Mouse (Mus musculus): Measurements from ENCODE around the gene Gm867.
A peak's percentile ranks its signal among the peaks of the same experiment; 100 is the strongest.

The Gm867 gene

GRCm38 (mm10) chr10:75936909-75937667 lies 3.4 kb downstream of the Gm867 start:
- DNase-seq (ENCODE audit: extremely low spot score, low spot score): no peak

DNA sequence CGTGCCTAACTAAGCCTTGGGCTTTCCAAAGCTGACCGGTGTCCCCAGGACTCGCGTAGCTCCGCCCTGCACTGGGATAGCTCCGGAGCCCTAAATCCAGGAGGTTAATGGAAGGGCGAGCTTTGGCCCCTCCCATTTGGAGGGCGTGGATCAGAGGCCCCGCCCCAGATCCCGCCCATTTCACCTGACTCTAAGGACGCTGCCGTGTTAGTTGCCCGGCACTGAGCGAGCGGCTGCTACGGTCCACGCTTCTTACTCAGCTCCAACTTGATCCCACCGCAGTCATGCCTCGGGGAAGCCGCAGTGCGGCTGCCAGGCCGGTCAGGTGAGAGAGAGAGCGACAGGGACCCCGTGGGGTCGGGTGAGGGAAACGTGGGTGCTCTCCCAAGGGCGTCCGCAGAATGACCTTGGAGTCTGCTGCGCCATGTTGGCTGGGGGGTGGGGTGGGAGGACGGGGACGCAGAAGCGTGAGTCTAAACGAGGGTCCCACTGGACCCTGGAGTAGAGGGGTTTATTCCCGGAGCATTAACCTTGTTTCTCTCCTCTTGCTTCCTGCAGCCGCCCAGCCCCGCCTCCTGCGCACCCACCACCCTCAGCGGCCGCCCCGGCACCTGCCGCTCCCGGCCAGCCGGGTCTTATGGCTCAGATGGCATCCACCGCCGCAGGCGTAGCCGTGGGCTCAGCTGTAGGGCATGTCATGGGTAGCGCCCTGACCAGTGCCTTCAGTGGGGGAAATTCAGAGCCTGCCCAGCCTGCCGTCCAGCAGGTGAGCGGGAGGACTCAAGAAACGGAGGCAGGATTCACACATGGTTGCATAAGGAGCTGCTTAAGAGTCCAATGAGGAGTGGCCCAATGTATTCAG lies 4.6 kb downstream of the Gm867 start, which contains the start of gene Mmp11:
Gene Mmp11, minus strand, starts transcription at position 817 of the 862 bp plus-strand sequence.
- DNase-seq (ENCODE audit: extremely low spot score, low spot score): peak; percentile 66

GRCm38 (mm10) chr10:75934991-75935390 lies 5.5 kb downstream of the Gm867 start:
- no peak for DNase-seq (ENCODE audit: extremely low spot score, low spot score)

DNA sequence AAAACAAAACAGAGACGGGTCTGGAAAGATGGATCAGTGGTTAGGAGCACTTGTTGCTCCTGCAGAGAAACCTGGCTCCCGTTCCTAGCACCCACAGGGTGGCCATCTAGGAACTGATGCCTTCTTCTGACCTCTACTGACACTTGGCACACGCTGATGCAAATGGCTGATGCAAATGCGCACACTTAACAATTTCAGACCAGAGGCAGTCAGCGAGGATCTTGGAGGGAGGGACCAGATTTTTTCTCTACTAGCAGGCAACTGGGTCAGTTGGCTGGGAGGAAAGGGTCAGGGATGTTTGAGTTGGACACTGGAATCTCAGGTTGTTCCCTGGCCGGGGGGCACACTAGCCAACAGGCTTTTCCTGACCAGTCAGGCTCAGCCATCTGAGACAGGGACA lies 7.6 kb downstream of the Gm867 start, which contains the start of gene Chchd10:
Gene Chchd10, plus strand, starts transcription at position 240 of the 400 bp plus-strand sequence.
- DNase-seq (ENCODE audit: extremely low spot score, low spot score): no peak

DNA sequence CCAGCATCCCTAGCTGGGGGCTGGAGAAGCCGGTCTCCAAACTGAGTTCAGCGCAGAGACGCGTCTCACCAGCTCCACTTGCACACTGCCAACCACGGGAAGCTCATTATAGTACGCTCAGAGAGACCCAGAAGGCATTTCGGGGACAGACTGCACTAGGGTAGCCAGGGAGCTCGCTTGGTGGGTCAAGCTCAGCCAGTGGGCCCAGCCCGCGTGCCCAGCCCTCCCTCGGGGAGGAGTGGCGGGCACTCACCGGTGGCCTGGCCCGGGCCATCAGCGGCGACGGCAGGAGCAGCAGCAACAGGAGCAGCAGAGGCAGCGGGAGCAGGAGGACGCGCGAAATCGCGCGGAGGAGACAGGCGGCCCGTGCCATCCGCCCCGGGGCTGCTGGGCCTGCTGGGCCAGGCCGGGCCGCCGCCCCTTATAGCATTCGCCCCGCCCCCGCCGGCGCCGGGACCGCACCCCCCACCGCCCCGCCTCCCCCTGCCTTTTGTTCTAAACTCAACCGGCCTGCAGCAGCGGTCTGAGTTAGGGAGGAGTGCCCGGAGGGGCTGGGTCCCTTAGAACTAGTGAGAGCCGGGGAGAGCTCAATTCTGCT lies 8.3 kb downstream of the Gm867 start:
- peak; percentile 74 for DNase-seq (ENCODE audit: extremely low spot score, low spot score)

DNA sequence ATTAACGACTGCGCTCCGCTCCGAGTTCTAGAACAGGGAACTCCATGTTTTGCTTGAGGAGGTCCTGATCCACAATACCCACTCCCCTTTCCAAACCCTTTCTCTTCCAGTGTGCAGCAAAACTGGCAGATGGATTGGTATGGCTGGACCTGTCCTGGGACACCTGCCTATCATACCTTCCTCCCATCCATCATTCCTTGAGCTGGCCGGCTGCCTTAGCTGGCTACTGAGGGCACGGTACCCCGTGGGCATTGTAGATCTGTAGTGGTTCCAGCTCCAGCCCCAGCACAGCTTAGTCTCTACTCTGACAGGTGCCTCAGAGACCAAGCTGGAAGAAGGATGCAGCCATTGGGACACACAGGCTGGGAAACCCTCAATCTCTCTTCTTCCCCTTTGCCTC lies 9.2 kb downstream of the Gm867 start:
- no peak for DNase-seq (ENCODE audit: extremely low spot score, low spot score)

GRCm38 (mm10) chr10:75930304-75930703 lies 10.2 kb downstream of the Gm867 start:
- no peak for DNase-seq (ENCODE audit: extremely low spot score, low spot score)

- no peak for DNase-seq (ENCODE audit: extremely low spot score, low spot score)
Observed at GRCm38 (mm10) chr10:75926396-75926795, 14.1 kb downstream of the Gm867 start.

GRCm38 (mm10) chr10:75924324-75924723 lies 16.1 kb downstream of the Gm867 start:
- no peak for DNase-seq (ENCODE audit: extremely low spot score, low spot score)

DNA sequence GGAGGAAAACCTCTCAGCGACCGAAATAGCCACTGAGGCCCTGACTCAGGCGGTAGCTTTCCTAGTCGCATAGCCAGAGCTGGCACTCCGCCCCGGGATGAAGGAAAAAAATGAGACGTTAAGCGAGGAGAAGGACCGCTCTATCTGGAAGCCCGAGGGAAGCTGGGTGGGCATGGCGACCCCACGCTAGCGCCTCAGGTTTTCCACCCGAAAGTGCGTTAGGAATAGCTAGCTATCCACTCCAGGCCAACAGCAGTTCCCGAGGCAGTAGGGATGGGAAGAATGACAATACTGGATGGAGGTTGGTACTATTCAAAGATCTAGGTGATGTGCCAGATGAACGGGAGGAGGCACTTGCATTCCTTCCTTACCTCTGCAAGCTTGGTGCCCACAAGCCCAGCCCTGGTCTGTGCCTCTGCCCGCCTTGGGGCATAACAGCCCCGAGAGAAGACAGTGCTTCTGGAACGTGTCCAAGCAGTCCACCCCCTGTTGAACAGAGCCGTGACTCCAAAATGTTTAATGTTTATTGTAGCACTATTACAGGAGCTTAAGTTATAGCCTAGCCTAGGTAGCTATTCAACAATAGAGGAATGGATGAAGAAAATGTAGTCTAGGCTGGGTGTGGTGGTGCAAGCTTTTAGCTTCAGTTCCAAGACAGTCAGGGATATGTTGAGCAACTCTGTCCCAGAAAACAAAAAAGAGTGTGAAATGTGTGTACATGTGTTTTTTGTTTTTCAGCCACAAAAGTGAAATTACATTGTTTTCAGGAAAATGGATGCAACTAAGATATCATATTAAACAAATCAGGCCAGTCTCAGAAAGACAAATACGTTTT lies 18.5 kb downstream of the Gm867 start:
- DNase-seq (ENCODE audit: extremely low spot score, low spot score): no peak

DNA sequence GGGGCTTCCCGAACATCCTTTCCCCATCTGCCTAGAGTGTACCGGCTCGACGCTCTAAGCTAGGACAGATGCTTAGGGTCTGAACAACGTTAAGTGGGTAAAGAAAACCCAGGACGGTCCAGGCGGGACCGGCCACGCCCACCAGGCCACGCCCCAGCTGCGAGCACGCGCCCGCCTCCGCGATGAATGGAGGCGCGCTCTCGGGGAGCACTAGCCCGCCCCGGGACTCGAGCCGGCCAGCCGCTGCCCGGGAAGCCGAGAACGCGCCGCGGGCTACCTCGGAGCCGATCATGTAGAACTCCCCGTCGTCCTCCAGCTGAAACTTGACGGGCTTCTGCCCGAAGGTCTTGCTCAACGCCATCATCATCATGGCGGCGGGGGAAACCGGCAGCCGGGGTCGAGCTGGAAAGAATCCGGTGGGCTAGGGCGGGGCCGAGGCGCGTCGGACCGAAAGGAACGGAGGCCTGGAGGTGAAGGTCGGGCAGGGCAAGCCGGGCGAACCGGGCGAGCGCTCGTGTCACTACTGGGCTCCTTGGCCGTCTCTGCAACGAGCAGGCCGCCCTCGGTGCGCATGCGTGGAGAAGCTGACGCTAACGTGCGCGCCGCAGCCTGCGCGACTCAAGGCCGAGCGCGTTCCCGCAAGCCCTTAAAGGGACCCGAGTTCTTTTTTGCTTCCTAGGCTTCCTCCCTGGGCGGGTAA lies 19.3 kb downstream of the Gm867 start, which contains the start of gene Smarcb1:
Gene Smarcb1, minus strand, starts transcription at position 592 of the 700 bp plus-strand sequence.
- peak; percentile 96 for DNase-seq (ENCODE audit: extremely low spot score, low spot score)

- no peak for DNase-seq (ENCODE audit: extremely low spot score, low spot score)
Observed at GRCm38 (mm10) chr10:75919026-75919425, 21.4 kb downstream of the Gm867 start.

DNA sequence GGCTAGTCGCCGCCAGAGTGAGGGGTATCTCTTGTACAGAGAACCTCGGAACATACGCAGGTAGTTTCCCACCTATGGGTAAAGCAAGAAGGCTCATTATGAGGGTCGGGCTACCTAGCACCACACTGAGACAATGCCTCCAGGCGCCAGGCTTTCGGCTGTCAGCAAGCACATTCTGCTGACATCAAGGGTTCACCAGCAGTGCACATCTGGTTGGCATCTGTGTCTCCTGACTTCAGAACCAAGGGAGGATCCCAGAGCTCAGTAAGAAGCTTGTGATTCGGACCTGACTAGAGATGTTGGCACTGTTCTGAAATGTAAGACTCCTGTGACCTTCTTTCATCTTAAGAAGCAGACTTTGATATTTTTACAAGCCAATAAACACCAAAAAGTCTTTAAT lies 23.6 kb downstream of the Gm867 start:
- no peak for DNase-seq (ENCODE audit: extremely low spot score, low spot score)

GRCm38 (mm10) chr10:75915557-75915956 lies 24.9 kb downstream of the Gm867 start:
- no peak for DNase-seq (ENCODE audit: extremely low spot score, low spot score)

DNA sequence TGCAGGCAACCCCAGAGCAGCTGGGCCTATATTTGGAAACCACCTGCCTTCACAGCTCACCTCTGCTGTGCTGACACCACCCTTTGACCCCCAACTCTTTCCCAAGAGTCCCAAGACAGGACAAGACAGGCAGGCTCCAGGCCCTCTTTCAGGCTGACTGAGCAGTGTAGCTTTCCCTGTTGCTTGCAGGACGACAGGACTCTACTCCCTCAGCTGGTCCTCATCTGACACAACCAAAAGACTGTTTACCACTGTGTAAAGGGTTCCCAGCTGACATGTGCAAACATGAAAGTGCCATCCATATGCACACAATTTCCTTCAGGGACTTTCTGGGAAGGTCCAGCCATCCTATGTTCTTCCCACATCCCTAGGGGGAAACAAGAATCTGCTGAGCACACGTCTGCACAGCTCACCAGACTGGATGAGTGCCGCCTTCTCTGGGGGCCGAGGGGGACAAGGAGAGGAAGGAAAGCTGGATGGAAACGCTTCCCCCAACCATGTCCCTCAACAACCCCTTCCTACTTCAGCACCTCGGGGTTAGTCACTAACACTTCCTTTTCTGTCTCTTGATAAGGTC lies 27.4 kb downstream of the Gm867 start:
- no peak for DNase-seq (ENCODE audit: extremely low spot score, low spot score)

DNA sequence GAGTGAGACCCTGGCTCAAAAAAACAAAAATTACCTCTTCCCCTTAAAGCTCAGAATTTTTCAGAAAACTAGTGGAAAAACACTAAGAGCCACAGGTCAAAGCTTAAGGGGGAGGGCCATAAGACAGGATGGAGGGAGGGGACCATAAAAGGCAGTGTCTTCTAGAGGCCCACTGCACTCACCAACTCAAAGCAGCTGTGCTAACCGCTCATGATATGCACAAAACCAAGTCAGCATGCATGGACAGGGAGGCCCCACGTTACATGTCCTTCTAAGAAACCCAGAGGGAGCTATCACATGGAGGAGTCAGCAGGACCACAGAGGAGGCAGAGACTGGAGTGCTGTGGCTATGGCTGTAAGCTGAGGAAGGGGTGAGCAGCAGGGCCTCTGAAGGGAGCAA lies 29.8 kb downstream of the Gm867 start:
- no peak for DNase-seq (ENCODE audit: extremely low spot score, low spot score)

DNA sequence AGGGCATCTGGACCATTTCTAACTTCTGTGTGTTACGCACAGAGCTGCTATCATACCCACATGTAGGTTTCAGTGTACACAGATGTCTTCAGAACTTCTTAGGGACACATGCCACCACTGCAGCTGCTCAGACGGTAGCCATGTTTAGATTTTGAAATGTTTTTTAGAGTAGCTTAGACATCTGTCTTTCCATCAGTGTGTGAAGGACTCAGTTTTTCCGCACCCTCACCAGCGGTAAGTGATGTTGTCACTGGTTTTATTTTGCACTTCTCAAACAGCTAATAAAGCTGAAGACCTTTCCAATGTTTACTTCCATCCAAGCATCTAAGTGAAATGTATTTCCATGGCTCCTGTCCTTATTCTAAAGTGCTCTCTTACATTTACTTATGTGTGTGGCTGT lies 33.6 kb downstream of the Gm867 start:
- DNase-seq (ENCODE audit: extremely low spot score, low spot score): no peak

GRCm38 (mm10) chr10:75904391-75904790 lies 36.1 kb downstream of the Gm867 start:
- no peak for DNase-seq (ENCODE audit: extremely low spot score, low spot score)

- no peak for DNase-seq (ENCODE audit: extremely low spot score, low spot score)
Observed at GRCm38 (mm10) chr10:75898846-75899245, 41.6 kb downstream of the Gm867 start.

- no peak for DNase-seq (ENCODE audit: extremely low spot score, low spot score)
Observed at GRCm38 (mm10) chr10:75898039-75898564, 42.4 kb downstream of the Gm867 start.
